Mouse (Mus musculus): Measurements from ENCODE around the gene Ddx20.

DNA sequence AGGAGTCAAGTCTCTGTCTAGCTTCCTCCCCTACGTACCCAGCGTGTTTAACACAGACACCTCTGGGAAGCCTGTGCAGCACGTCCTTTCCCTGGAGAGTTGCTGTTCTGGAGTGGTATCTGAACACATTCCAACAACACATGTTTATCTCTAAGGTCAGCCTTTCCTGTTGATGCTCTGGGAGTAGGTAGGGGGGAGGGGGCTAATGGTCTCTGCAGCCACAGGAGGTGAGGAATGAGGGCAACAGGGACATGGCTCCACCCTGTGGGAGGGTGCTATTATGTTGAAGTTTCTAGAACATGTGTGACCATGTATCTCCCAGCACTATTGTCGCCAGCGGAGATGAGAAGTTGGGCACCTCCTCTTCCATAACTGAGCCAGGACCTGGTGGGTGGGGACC is 14.0 kb upstream of the Ddx20 start:
- TF ChIP-seq EP300 (IDR thresholded peaks at IDR 0.05; ENCODE audit: insufficient read depth, low read depth, low read length) (no peak), CTCF (IDR thresholded peaks at IDR 0.05; ENCODE audit: low read depth, low read length) (no peak), POLR2A (IDR thresholded peaks at IDR 0.05; ENCODE audit: insufficient read depth, low read length) (no peak)

Data from ES-Bruce4 (cell line).